Mouse (Mus musculus): ENCODE results near the gene Dpf2.

GRCm38 (mm10) chr19:5848032-5848825 is 64.6 kb downstream of the Dpf2 start:
- no peak for TF ChIP-seq CTCF (IDR thresholded peaks at IDR 0.05; ENCODE audit: low read depth, low read length)
- TF ChIP-seq POLR2A (IDR thresholded peaks at IDR 0.05; ENCODE audit: borderline replicate concordance, low read depth, low read length), result no peak; the same call in 1 of the 2 replicates
